Mouse (Mus musculus) hindbrain, postnatal 0 days (tissue): Measurements from ENCODE around the gene Gm10375. TPM values are rescaled to one million over a fixed set of nuclear protein-coding genes. Genes with fewer than 3 reads are reported as not detected.
"Not testable (repeated sequence)": the region's sequence is repeated elsewhere in the genome, so short reads cannot be mapped to it uniquely, and the experiment has no call there.

Experiments used
- ATAC-seq: fragments of 200-750 bp; cut with Nextera tagmentation; 2 replicates; pipeline ENCODE4 v1.8.0; 2017; ENCODE audit warnings: mild to moderate bottlenecking, moderate TSS enrichment, moderate library complexity
- DNase-seq: peaks from one replicate; pipeline ENCODE4 v3.0.0-alpha.2; 2015; ENCODE audit warnings: low spot score
- H3K27ac ChIP-seq: fragments of 300-500 bp; sonication (generic); 2 replicates; pipeline ENCODE4 v1.5.1; 2014; ENCODE audit warnings: mild to moderate bottlenecking
- H3K27me3 ChIP-seq: fragments of 300-500 bp; sonication (generic); 2 replicates; pipeline ENCODE4 v1.6.1; 2014; ENCODE audit warnings: low read length, mixed read lengths; ENCODE audit not compliant: insufficient read depth
- H3K36me3 ChIP-seq: fragments of 300-500 bp; sonication (generic); 2 replicates; pipeline ENCODE4 v1.6.1; 2014; ENCODE audit warnings: low read length, mixed read lengths; ENCODE audit not compliant: insufficient read depth
- H3K4me1 ChIP-seq: fragments of 300-500 bp; sonication (generic); 2 replicates; pipeline ENCODE4 v1.6.1; 2014; ENCODE audit warnings: antibody characterized with exemption, low read length, mixed read lengths; ENCODE audit not compliant: insufficient read depth
- H3K4me2 ChIP-seq: fragments of 300-500 bp; sonication (generic); 2 replicates; pipeline ENCODE4 v1.6.1; 2014; ENCODE audit warnings: low read depth, mild to moderate bottlenecking, low read length, moderate library complexity, mixed read lengths
- H3K4me3 ChIP-seq: fragments of 300-500 bp; sonication (generic); 2 replicates; pipeline ENCODE4 v1.5.1; 2014; ENCODE audit warnings: low read length
- H3K9ac ChIP-seq: fragments of 300-500 bp; sonication (generic); replicated peaks from 2 replicates; pipeline ENCODE4 v1.6.1; 2014; ENCODE audit warnings: mild to moderate bottlenecking, low read length, moderate library complexity, mixed read lengths
- H3K9me3 ChIP-seq: fragments of 300-500 bp; sonication (generic); 2 replicates; pipeline ENCODE4 v1.6.1; 2016; ENCODE audit warnings: low read length, mixed read lengths
- WGBS: fragments of 180-500 bp; shearing (Covaris S2); extraction: QIAGEN DNeasy Blood & Tissue Kit; methylation state at CpG from one replicate; pipeline ENCODE4 v1.1.7; 2014; 5-methylcytosine and 5-hydroxymethylcytosine counted together
- polyA plus RNA-seq: library from polyadenylated mRNA; unstranded; fragments of >200 nt; fragmentation: Nextera tagmentation; extraction: Ambion mirVana; gene quantifications from 2 replicates; pipeline ENCODE4 v1.2.1, GENCODE M21; 2015
- total RNA-seq: library from RNA; depleted of rRNA; stranded (reverse); fragments of >200 nt; gene quantifications from 2 replicates; pipeline ENCODE4 v1.2.3, GENCODE M21; 2014; rRNA removed

Gene Gm10375
- total RNA-seq = not detected in 2 replicates
- not detected in 2 replicates for polyA plus RNA-seq

GRCm38 (mm10) chr14:43607913-43608312 lies at the start of gene Gm10375:
Gene Gm10375 (minus strand): TSS chr14:43608013.
- H3K36me3 ChIP-seq, H3K9me3 ChIP-seq, H3K27ac ChIP-seq, H3K4me1 ChIP-seq, H3K4me2 ChIP-seq, H3K4me3 ChIP-seq, DNase-seq, H3K27me3 ChIP-seq, H3K9ac ChIP-seq, ATAC-seq: not testable (repeated sequence)

GRCm38 (mm10) chr14:43579046-43579445 lies 28.8 kb downstream of the Gm10375 start, which contains the start of gene Gm17654:
Gene Gm17654 (minus strand): TSS chr14:43579146.
- WGBS = 70% methylated on average over 1 of the region's 2 CpGs
- H3K4me3 ChIP-seq, H3K9ac ChIP-seq, ATAC-seq, H3K27me3 ChIP-seq, H3K4me1 ChIP-seq, H3K27ac ChIP-seq, H3K4me2 ChIP-seq, H3K9me3 ChIP-seq, DNase-seq, H3K36me3 ChIP-seq: not testable (repeated sequence)

GRCm38 (mm10) chr14:43577969-43578368 lies 29.8 kb downstream of the Gm10375 start:
- H3K4me2 ChIP-seq, H3K9me3 ChIP-seq, H3K9ac ChIP-seq, H3K27me3 ChIP-seq, H3K4me1 ChIP-seq, H3K4me3 ChIP-seq, DNase-seq, ATAC-seq, H3K27ac ChIP-seq, H3K36me3 ChIP-seq: not testable (repeated sequence)
- 93% methylated on average over 4 of the region's 4 CpGs for WGBS

Other genes starting within 250 kb of the Gm10375 start
- not detected in 2 replicates for gene Gm8138, start 191.7 kb downstream of the Gm10375 start, total RNA-seq
- gene Gm8138, start 191.7 kb downstream of the Gm10375 start, polyA plus RNA-seq = not detected in 2 replicates
- not detected in 2 replicates for gene Gm5799, start 64.4 kb downstream of the Gm10375 start, total RNA-seq
- not detected in 2 replicates for gene Gm5799, start 64.4 kb downstream of the Gm10375 start, polyA plus RNA-seq
- not detected in 2 replicates for gene Gm17654, start 28.9 kb downstream of the Gm10375 start, total RNA-seq
- not detected in 2 replicates for gene Gm17654, start 28.9 kb downstream of the Gm10375 start, polyA plus RNA-seq
- not detected in 2 replicates for gene Gm8165, start 69.2 kb upstream of the Gm10375 start, total RNA-seq
- gene Gm8165, start 69.2 kb upstream of the Gm10375 start, polyA plus RNA-seq = not detected in 2 replicates
- not detected in 2 replicates for gene Gm7324, start 89.8 kb upstream of the Gm10375 start, total RNA-seq
- gene Gm7324, start 89.8 kb upstream of the Gm10375 start, polyA plus RNA-seq = 0.81 and 1.8 TPM in 2 replicates
- not detected in 2 replicates for gene Gm16506, start 119.5 kb upstream of the Gm10375 start, total RNA-seq
- gene Gm16506, start 119.5 kb upstream of the Gm10375 start, polyA plus RNA-seq = not detected in 2 replicates
- not detected in 2 replicates for gene Gm6526, start 139.9 kb upstream of the Gm10375 start, total RNA-seq
- gene Gm6526, start 139.9 kb upstream of the Gm10375 start, polyA plus RNA-seq = not detected in 2 replicates
- not detected in 2 replicates for gene Gm8180, start 176.7 kb upstream of the Gm10375 start, total RNA-seq
- gene Gm8180, start 176.7 kb upstream of the Gm10375 start, polyA plus RNA-seq = not detected in 2 replicates